Mouse (Mus musculus) hindbrain, embryonic 10.5 days (tissue): ENCODE data around the gene Cbx1. TPM values are rescaled to one million over a fixed set of nuclear protein-coding genes. Genes with fewer than 3 reads are reported as not detected.
"Not testable (repeated sequence)": the region's sequence is repeated elsewhere in the genome, so short reads cannot be mapped to it uniquely, and the experiment has no call there.

ENCODE experiments used
- DNase-seq: peaks from one replicate; pipeline ENCODE4 v3.0.0-alpha.2; 2017; ENCODE audit warnings: low spot score
- H3K27ac ChIP-seq: fragments of 300-500 bp; sonication (generic); 2 replicates; pipeline ENCODE4 v1.5.1; 2016; ENCODE audit warnings: mild to moderate bottlenecking, moderate library complexity
- H3K27me3 ChIP-seq: fragments of 300-500 bp; sonication (generic); 2 replicates; pipeline ENCODE4 v1.6.1; 2016; ENCODE audit warnings: mild to moderate bottlenecking; ENCODE audit not compliant: poor library complexity, insufficient read depth, severe bottlenecking
- H3K36me3 ChIP-seq: fragments of 300-500 bp; sonication (generic); 2 replicates; pipeline ENCODE4 v1.6.1; 2016; ENCODE audit warnings: mild to moderate bottlenecking, moderate library complexity
- H3K4me1 ChIP-seq: fragments of 300-500 bp; sonication (generic); replicated peaks from 2 replicates; pipeline ENCODE4 v1.6.1; 2016; ENCODE audit warnings: mild to moderate bottlenecking
- H3K4me3 ChIP-seq: fragments of 300-500 bp; sonication (generic); 2 replicates; pipeline ENCODE4 v1.5.1; 2016; ENCODE audit warnings: mild to moderate bottlenecking, moderate library complexity
- H3K9me3 ChIP-seq: fragments of 300-500 bp; sonication (generic); 2 replicates; pipeline ENCODE4 v1.6.1; 2016; ENCODE audit warnings: mild to moderate bottlenecking, moderate library complexity
- WGBS: fragments of 180-500 bp; shearing (Covaris S2); methylation state at CpG from one replicate; pipeline ENCODE4 v1.1.7; 2016; 5-methylcytosine and 5-hydroxymethylcytosine counted together
- polyA plus RNA-seq: library from polyadenylated mRNA; unstranded; fragments of >200 nt; fragmentation: Nextera tagmentation; extraction: Ambion mirVana; gene quantifications from 2 replicates; pipeline ENCODE4 v1.2.1, GENCODE M21; 2016

The Cbx1 gene
- polyA plus RNA-seq, 1 experiment from 2014 or later: 158 TPM

DNA sequence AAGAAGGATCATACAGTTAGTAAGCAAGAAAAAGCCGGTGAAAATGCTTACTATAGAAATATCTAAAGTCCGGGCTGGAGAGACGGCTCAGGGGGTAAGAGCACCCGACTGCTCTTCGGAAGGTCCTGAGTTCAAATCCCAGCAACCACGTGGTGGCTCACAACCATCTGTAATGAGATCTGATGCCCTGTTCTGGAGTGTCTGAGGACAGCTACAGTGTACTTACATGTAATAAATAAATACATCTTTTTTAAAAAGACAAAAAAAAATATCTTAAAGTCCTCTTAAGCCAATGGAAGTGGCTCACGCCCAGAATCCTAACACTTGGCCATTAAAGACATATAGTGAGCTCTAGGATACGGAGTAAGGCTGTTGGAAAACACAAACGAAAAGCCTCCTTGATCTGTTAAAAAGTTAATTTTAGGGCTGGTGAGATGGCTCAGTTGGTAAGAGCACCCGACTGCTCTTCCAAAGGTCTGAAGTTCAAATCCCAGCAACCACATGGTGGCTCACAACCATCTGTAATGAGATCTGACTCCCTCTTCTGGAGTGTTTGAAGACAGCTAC lies 10.8 kb upstream of the Cbx1 start:
- Histone ChIP-seq H3K36me3 (peaks cover 14% of the 10 kb centered on the region), H3K4me1 (peaks cover 12% of the 10 kb centered on the region), H3K4me3 (peak overlapping the region; percentile 70), H3K27ac (peak overlapping the region; percentile 82)
- 71% methylated on average over 10 of the region's 10 CpGs for WGBS
- DNase-seq, H3K27me3 ChIP-seq, H3K9me3 ChIP-seq: not testable (repeated sequence)

DNA sequence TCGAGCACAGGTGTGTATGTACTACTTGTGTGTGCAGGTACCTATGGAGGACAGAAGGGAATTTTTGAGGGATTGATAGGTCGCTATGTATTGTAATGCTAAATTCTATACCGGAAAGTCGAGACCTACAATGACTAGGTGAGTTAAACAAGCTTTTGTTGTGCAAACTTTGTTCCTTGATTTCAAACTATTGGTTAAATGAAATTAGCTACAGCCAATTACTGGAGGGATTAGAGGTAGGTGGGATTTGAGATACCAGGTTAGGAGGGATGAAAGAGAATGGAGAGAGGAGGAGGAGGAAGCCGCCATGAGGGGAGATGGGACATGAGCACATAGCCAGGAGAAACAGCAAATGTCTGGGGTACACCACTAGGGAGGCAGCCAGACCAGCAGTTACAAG lies 8.6 kb upstream of the Cbx1 start:
- Histone ChIP-seq H3K4me3 (no peak overlapping the region), H3K4me1 (peaks cover 12% of the 10 kb centered on the region), H3K27ac (no peak overlapping the region), H3K9me3 (no peaks in the 10 kb centered on the region), H3K27me3 (no peaks in the 10 kb centered on the region), H3K36me3 (no peaks in the 10 kb centered on the region)
- DNase-seq: no peak
- 72% methylated on average over 5 of the region's 5 CpGs for WGBS

DNA sequence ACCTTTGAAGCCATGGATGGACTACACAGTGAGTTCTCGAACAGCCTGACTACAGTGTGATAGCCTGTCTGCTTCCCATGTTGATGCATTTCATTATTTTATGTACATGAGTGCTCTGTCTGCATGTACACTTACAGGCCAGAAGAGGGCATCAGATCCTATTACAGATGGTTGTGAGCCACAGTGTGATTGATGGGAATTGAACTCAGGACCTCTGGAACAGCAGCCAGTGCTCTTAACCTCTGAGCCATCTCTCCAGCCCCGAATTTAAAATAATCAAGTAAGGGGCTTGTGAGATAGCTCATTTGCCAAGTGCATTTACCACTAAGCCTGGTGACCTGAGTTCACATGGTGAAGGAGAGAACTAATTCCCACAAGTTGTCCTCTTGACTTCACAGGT lies 7.5 kb upstream of the Cbx1 start:
- H3K9me3 ChIP-seq: no peaks in the 10 kb centered on the region
- H3K4me3 ChIP-seq: no peak overlapping the region
- no peaks in the 10 kb centered on the region for H3K27me3 ChIP-seq
- WGBS: 80% methylated on average over 2 of the region's 2 CpGs
- no peaks in the 10 kb centered on the region for H3K36me3 ChIP-seq
- DNase-seq: no peak
- peaks cover 7% of the 10 kb centered on the region for H3K4me1 ChIP-seq
- H3K27ac ChIP-seq: no peak overlapping the region

DNA sequence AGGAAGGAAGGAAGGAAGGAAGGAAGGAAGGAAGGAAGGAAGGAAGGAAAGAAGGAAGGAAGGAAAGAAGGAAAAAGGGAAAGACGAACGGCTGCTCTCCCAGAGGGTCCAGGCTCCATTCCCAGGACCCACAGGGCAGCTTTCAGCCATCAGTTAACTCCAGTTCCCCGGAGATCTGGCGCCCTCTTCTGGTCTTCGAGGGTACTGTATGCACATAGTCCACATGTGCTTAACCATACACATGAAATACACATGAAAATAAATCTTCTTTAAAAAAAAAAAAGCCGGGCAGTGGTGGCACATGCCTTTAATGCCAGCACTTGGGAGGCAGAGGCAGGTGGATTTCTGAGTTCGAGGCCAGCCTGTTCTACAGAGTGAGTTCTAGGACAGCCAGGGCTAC lies 4.1 kb upstream of the Cbx1 start:
- H3K4me1 ChIP-seq, H3K36me3 ChIP-seq, H3K9me3 ChIP-seq, H3K27me3 ChIP-seq, H3K27ac ChIP-seq, H3K4me3 ChIP-seq: not testable (repeated sequence)
- DNase-seq: peak; percentile 87
- 15% methylated on average over 7 of the region's 7 CpGs for WGBS

DNA sequence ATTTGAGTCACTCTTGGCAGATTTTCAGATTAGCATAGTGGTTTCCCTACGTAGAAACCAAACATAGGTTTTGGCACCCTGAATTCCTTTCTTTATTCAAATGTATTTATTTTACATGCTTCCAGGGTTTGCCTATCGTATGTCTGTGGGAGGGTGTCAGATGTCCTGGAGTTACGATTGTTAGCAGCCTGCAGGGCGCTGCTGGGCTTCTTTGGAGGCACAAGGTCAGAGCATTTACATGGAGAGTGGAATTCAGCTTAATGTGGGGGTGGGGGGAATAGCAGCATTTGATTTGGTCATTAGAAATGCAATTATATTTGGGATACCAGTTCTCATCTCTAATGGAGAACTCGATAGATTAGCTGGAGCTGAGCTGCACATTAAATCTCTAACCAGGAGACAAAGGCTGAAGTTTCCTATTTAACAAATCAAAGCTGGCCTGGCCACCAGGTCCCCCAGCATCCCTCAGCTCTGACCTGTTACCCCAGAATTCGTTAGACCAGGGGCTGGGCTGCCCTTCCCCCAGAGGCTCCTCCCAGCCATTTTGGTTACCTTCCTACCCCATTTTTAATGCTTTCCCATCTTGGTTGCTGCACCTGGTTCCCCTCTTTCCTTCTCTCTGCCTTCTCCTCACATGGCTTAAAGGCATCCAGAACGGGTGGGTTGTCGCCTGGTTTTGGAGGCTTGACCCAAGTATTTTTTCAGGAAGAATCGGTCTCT lies 2.0 kb upstream of the Cbx1 start:
- H3K4me1 ChIP-seq: peaks cover 27% of the 10 kb centered on the region
- peaks cover 9% of the 10 kb centered on the region for H3K36me3 ChIP-seq
- H3K9me3 ChIP-seq: no peaks in the 10 kb centered on the region
- H3K27ac ChIP-seq: no peak overlapping the region
- no peaks in the 10 kb centered on the region for H3K27me3 ChIP-seq
- DNase-seq: no peak
- no peak overlapping the region for H3K4me3 ChIP-seq
- 32% methylated on average over 9 of the region's 9 CpGs for WGBS

DNA sequence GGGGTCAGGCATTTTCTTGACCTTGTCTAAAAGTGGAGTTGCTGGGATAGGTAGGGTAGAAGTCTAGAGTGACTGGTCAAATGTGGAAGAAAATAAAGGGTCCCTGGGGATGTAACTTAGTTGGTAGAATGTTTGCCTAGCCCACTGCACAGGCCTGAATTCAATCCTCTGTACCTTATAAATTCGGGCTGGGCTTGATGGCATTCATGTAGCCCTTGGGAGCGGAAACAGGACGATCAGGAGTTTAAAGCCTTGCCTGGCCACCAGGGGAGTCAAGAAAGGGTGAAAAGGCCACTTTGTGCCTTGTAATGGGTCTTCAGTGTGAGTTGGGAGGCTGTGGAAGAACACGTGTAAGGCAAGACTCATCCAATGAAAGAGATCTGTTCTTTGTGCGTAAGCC lies 1.1 kb downstream of the Cbx1 start:
- Histone ChIP-seq H3K36me3 (peaks cover 29% of the 10 kb centered on the region), H3K4me3 (peak overlapping the region; percentile 96), H3K9me3 (no peaks in the 10 kb centered on the region), H3K27me3 (no peaks in the 10 kb centered on the region), H3K27ac (peak overlapping the region; percentile 100), H3K4me1 (peaks cover 38% of the 10 kb centered on the region)
- 9% methylated on average over 5 of the region's 5 CpGs for WGBS
- DNase-seq: no peak

DNA sequence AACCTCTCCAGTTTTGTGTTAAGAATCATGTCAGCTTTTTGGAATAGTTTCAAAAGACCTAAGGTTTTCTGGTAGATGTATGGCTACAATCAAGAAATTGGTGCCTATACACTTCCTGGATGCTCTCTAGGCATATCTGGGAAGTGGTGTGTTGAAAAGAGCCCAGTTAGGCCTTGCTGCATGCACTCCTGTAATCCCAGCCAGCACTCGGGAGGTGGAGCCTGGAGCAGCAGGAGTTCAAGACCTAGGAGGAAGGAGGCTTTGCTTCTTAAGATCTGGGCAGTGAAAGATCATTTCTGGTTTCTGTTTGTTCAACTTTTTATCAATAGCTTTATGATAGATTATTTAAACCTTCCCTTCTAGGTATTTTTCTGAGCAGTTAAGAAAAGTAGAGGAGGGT lies 1.8 kb downstream of the Cbx1 start:
- peak overlapping the region; percentile 96 for H3K4me3 ChIP-seq
- peaks cover 36% of the 10 kb centered on the region for H3K36me3 ChIP-seq
- DNase-seq: no peak
- no peaks in the 10 kb centered on the region for H3K9me3 ChIP-seq
- H3K4me1 ChIP-seq: peaks cover 38% of the 10 kb centered on the region
- H3K27me3 ChIP-seq: no peaks in the 10 kb centered on the region
- WGBS: 10% methylated on average over 1 of the region's 1 CpGs
- H3K27ac ChIP-seq: 0 out of 2 replicates have a peak overlapping the region, but pooled peaks have one; percentile 12

DNA sequence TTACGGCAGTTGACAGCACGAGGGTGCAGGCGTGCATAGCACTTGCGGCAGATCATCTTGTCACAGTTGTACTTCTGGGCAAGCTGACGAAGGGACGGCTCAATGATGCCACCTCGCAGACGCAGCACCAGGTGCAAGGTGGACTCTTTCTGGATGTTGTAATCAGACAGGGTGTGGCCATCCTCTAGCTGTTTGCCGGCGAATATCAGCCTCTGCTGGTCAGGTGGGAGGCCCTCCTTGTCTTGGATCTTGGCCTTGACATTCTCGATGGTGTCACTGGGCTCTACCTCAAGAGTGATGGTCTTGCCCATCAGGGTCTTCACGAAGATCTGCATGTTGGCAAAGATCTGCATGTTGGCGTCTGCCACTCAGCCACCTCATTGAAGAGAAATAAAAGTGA lies 6.6 kb downstream of the Cbx1 start:
- WGBS: 97% methylated on average over 13 of the region's 13 CpGs
- Histone ChIP-seq H3K36me3 (peaks cover 83% of the 10 kb centered on the region), H3K27ac (no peak overlapping the region), H3K4me1 (peaks cover 24% of the 10 kb centered on the region), H3K27me3 (no peaks in the 10 kb centered on the region), H3K4me3 (no peak overlapping the region), H3K9me3 (no peaks in the 10 kb centered on the region)
- no peak for DNase-seq

DNA sequence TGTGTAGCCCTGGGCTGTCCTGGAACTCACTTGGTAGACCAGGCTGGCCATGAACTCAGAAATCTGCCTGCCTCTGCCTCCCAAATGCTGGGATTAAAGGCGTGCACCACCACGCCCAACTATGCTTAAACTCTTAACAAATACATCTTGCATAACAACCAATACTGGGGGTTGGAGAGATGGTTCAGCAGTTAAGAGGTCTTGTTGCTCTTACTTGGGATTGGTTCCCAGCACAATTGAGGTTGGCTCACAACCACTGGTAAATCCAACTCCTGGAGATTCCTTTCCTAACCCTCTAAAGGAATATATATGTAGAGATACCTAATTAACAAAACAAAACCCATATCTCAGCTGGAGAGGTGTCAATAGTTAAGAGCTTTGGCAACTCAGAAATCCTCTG lies 7.2 kb downstream of the Cbx1 start:
- Histone ChIP-seq H3K4me3 (no peak overlapping the region), H3K4me1 (peaks cover 19% of the 10 kb centered on the region), H3K27ac (no peak overlapping the region), H3K9me3 (no peaks in the 10 kb centered on the region), H3K36me3 (peaks cover 88% of the 10 kb centered on the region), H3K27me3 (no peaks in the 10 kb centered on the region)
- WGBS: 94% methylated on average over 2 of the region's 2 CpGs
- DNase-seq: no peak

DNA sequence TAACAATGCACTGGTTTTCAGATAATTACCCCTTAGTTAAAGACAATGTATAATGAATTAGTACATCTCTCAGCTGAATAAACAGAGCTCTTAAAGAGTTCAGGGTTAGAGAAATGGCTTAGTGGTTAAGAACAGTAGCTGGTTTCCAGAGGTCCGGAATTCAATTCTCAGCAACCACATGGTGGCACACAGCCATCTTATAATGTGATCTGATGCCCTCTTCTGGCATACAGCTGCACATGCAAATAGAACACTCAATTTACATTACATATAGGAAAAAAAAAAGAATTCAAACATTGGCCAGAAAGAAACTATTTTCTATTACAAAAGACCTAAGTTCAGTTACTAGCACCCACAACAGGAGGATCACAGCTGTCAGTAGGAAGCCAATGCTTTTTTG lies 7.7 kb downstream of the Cbx1 start:
- no peak for DNase-seq
- peaks cover 88% of the 10 kb centered on the region for H3K36me3 ChIP-seq
- no peaks in the 10 kb centered on the region for H3K27me3 ChIP-seq
- H3K9me3 ChIP-seq: no peaks in the 10 kb centered on the region
- no peak overlapping the region for H3K27ac ChIP-seq
- no peak overlapping the region for H3K4me3 ChIP-seq
- WGBS: 91% methylated on average over 1 of the region's 1 CpGs
- peaks cover 14% of the 10 kb centered on the region for H3K4me1 ChIP-seq

DNA sequence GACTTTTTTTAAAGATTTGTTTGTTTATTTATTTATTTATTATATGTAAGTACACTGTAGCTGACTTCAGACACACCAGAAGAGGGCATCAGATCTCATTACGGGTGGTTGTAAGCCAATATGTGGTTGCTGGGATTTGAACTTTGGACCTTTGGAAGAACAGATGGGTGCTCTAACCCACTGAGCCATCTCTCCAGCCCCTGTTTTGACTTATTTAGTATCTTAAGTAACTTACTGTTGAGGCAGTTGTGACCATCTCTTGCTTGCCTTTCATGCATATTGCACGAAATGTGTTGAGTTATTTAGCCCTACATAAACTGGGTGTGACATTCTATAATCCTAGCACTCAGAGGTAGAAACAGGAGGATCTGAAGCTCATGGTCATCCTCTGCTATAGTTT lies 10.6 kb downstream of the Cbx1 start:
- no peak for DNase-seq
- Histone ChIP-seq H3K27me3 (no peaks in the 10 kb centered on the region), H3K4me1 (no peaks in the 10 kb centered on the region), H3K36me3 (peaks cover 99% of the 10 kb centered on the region), H3K4me3 (no peak overlapping the region), H3K9me3 (no peaks in the 10 kb centered on the region), H3K27ac (no peak overlapping the region)
- 93% methylated on average over 2 of the region's 2 CpGs for WGBS

DNA sequence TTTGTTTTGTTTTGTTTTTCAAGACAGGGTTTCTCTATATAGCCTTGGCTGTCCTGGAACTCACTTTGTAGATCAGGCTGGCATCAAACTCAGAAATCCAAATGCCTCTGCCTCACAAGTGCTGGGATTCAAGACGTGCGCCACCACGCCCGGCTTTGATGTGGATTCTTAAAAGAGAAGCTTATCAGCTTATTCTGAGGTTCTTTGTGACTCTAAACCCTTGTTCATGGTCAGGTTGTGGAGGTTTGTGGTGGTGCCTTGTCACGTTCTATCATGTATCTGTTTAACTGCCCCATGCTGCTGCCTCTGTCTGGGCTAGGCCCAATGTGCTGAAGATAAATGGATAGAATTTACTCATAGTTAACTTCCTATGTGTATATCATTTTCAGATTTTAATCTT lies 16.7 kb downstream of the Cbx1 start:
- no peak for DNase-seq
- 97% methylated on average over 5 of the region's 5 CpGs for WGBS
- Histone ChIP-seq H3K27ac (no peak overlapping the region), H3K36me3 (peaks cover 99% of the 10 kb centered on the region), H3K4me3 (no peak overlapping the region), H3K27me3 (no peaks in the 10 kb centered on the region), H3K4me1 (no peaks in the 10 kb centered on the region), H3K9me3 (no peaks in the 10 kb centered on the region)

DNA sequence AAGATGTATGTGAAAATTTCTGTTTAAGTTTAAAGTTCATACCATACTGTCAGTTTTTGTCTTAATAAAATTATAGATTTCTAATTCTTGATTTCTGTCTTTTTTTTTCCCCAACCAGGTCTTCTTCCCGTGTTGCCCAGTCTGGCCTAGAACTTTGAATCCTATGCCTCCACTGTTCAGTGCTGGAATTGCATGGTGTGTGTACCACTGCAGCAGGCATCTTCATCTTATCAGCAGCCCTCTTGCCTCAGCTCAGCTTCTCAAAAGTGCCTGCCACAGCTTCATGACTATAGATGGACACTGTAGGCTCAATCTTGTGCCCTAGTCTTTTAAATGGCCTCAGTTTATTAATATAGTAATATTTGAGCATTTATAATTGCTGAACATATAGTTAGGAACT lies 19.1 kb downstream of the Cbx1 start:
- 79% methylated on average over 1 of the region's 1 CpGs for WGBS
- Histone ChIP-seq H3K4me1 (no peaks in the 10 kb centered on the region), H3K4me3 (no peak overlapping the region), H3K27me3 (no peaks in the 10 kb centered on the region), H3K9me3 (no peaks in the 10 kb centered on the region), H3K27ac (no peak overlapping the region), H3K36me3 (peaks cover 99% of the 10 kb centered on the region)
- DNase-seq: no peak
